Mouse (Mus musculus) midbrain, embryonic 15.5 days (tissue): Measurements from ENCODE around the gene B3gnt7. TPM values are rescaled to one million over a fixed set of nuclear protein-coding genes. Genes with fewer than 3 reads are reported as not detected.

ENCODE experiments used
- ATAC-seq: fragments of 200-750 bp; cut with Nextera tagmentation; replicated peaks from 2 replicates; pipeline ENCODE4 v1.8.0; 2017; ENCODE audit warnings: moderate TSS enrichment
- H3K27ac ChIP-seq: fragments of 300-500 bp; sonication (generic); 2 replicates; pipeline ENCODE4 v1.5.1; 2015; ENCODE audit warnings: mild to moderate bottlenecking, inconsistent platforms
- H3K27me3 ChIP-seq: fragments of 300-500 bp; sonication (generic); replicated peaks from 2 replicates; pipeline ENCODE4 v1.6.1; 2015; ENCODE audit warnings: inconsistent platforms
- H3K36me3 ChIP-seq: fragments of 300-500 bp; sonication (generic); replicated peaks from 2 replicates; pipeline ENCODE4 v1.6.1; 2015; ENCODE audit warnings: inconsistent platforms
- H3K4me1 ChIP-seq: fragments of 300-500 bp; sonication (generic); 2 replicates; pipeline ENCODE4 v1.6.1; 2015; ENCODE audit warnings: inconsistent platforms
- H3K4me2 ChIP-seq: fragments of 300-500 bp; sonication (generic); 2 replicates; pipeline ENCODE4 v1.6.1; 2015; ENCODE audit warnings: inconsistent platforms, mild to moderate bottlenecking, moderate library complexity
- H3K4me3 ChIP-seq: fragments of 300-500 bp; sonication (generic); 2 replicates; pipeline ENCODE4 v1.5.1; 2015; ENCODE audit warnings: mild to moderate bottlenecking, inconsistent platforms
- H3K9ac ChIP-seq: fragments of 300-500 bp; sonication (generic); 2 replicates; pipeline ENCODE4 v1.6.1; 2015; ENCODE audit warnings: mild to moderate bottlenecking, inconsistent platforms
- H3K9me3 ChIP-seq: fragments of 300-500 bp; sonication (generic); 2 replicates; pipeline ENCODE4 v1.6.1; 2016; ENCODE audit warnings: inconsistent platforms
- WGBS: fragments of 180-500 bp; shearing (Covaris S2); methylation state at CpG from one replicate; pipeline ENCODE4 v1.1.7; 2015; ENCODE audit warnings: mixed read lengths; 5-methylcytosine and 5-hydroxymethylcytosine counted together
- polyA plus RNA-seq: library from polyadenylated mRNA; unstranded; fragments of >200 nt; fragmentation: Nextera tagmentation; extraction: Ambion mirVana; gene quantifications from 2 replicates; pipeline ENCODE4 v1.2.1, GENCODE M21; 2015

B3gnt7 gene
- polyA plus RNA-seq, 1 experiment from 2014 or later: 8.3 TPM

DNA sequence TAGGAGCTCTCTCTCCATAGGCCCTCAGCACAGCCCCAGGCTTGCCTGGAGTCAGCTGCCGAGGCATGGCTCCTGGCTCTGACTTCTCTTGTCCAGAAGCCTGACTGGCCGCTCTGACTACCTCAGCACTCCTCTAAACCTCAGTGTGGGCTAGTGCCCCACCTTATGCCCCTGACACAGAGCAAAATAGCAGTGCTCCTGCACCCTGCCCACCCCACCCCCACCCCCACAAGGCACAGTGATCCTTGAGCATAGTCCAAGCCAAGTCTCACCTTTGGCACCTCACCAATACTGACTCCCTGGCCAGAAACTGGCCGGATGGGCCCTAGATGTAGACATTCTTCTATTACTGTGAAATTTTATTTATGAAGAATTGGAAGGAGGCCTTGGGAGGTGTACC, 4.1 kb downstream of the B3gnt7 start:
- Histone ChIP-seq H3K27me3 (peaks cover 26% of the 10 kb centered on the region), H3K4me3 (no peak overlapping the region), H3K4me1 (peaks cover 20% of the 10 kb centered on the region), H3K27ac (no peak overlapping the region), H3K9ac (no peak overlapping the region), H3K4me2 (no peak overlapping the region), H3K9me3 (no peaks in the 10 kb centered on the region), H3K36me3 (no peaks in the 10 kb centered on the region)
- WGBS: 85% methylated on average over 3 of the region's 3 CpGs
- no peak for ATAC-seq

- Histone ChIP-seq H3K27ac (no peak overlapping the region), H3K36me3 (no peaks in the 10 kb centered on the region), H3K4me1 (peaks cover 20% of the 10 kb centered on the region), H3K9me3 (no peaks in the 10 kb centered on the region), H3K4me3 (no peak overlapping the region), H3K9ac (no peak overlapping the region), H3K27me3 (peaks cover 20% of the 10 kb centered on the region), H3K4me2 (no peak overlapping the region)
- WGBS: 90% methylated on average over 7 of the region's 7 CpGs
- no peak for ATAC-seq
Measured at GRCm38 (mm10) chr1:86307177-86307762, 4.6 kb downstream of the B3gnt7 start.

GRCm38 (mm10) chr1:86307871-86308641, 5.4 kb downstream of the B3gnt7 start:
- H3K36me3 ChIP-seq: no peaks in the 10 kb centered on the region
- no peak overlapping the region for H3K27ac ChIP-seq
- peaks cover 12% of the 10 kb centered on the region for H3K4me1 ChIP-seq
- H3K4me3 ChIP-seq: no peak overlapping the region
- H3K4me2 ChIP-seq: no peak overlapping the region
- H3K9me3 ChIP-seq: no peaks in the 10 kb centered on the region
- peaks cover 15% of the 10 kb centered on the region for H3K27me3 ChIP-seq
- H3K9ac ChIP-seq: no peak overlapping the region
- 44% methylated on average over 4 of the region's 4 CpGs for WGBS
- no peak for ATAC-seq

DNA sequence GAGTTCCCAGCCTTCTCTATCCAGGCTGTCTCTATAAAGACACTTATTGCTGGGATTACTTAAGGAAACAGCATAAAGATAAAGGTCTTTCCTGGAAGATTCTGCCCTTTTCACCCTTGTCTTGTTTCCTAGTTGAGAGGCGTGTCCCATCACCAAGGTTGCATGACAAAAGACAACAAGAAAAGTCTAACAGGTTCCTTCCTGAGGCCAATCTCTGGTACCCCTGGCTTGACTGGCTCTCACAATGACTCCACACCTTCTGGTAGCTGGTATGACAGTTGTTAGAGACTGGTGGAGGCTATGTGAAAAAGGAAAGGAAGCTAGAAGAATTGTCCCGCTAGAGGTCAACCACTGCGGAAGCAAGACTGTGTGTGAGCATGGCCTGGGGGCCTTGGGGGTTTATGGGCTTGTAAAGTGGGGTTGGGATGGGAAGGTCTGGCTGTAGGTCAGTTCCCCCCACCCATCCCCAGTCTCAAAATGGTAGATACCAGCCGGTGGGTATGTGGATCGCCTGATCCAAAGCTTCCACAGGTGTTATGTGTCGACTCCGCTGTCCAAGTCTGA, 6.7 kb downstream of the B3gnt7 start:
- Histone ChIP-seq H3K9me3 (no peaks in the 10 kb centered on the region), H3K27ac (no peak overlapping the region), H3K4me1 (peaks cover 8% of the 10 kb centered on the region; the same call in 1 of the 2 replicates), H3K27me3 (peaks cover 11% of the 10 kb centered on the region), H3K4me2 (no peak overlapping the region), H3K9ac (no peak overlapping the region), H3K36me3 (no peaks in the 10 kb centered on the region), H3K4me3 (no peak overlapping the region)
- WGBS: 93% methylated on average over 7 of the region's 7 CpGs
- ATAC-seq: no peak

- no peaks in the 10 kb centered on the region for H3K36me3 ChIP-seq
- no peak overlapping the region for H3K4me3 ChIP-seq
- WGBS: 14% methylated on average over 15 of the region's 15 CpGs
- no peak overlapping the region for H3K27ac ChIP-seq
- H3K27me3 ChIP-seq: no peaks in the 10 kb centered on the region
- no peak overlapping the region for H3K9ac ChIP-seq
- H3K9me3 ChIP-seq: no peaks in the 10 kb centered on the region
- H3K4me2 ChIP-seq: no peak overlapping the region
- peaks cover 8% of the 10 kb centered on the region; the same call in 1 of the 2 replicates for H3K4me1 ChIP-seq
- no peak for ATAC-seq
Measured at GRCm38 (mm10) chr1:86310536-86311310, 8.1 kb downstream of the B3gnt7 start.

- no peak overlapping the region for H3K27ac ChIP-seq
- WGBS: 30% methylated on average over 10 of the region's 10 CpGs
- H3K9ac ChIP-seq: no peak overlapping the region
- no peak for ATAC-seq
- H3K36me3 ChIP-seq: no peaks in the 10 kb centered on the region
- H3K4me3 ChIP-seq: no peak overlapping the region
- H3K27me3 ChIP-seq: no peaks in the 10 kb centered on the region
- no peak overlapping the region for H3K4me2 ChIP-seq
- H3K4me1 ChIP-seq: peaks cover 8% of the 10 kb centered on the region; the same call in 1 of the 2 replicates
- no peaks in the 10 kb centered on the region for H3K9me3 ChIP-seq
Measured at GRCm38 (mm10) chr1:86311467-86312005, 8.9 kb downstream of the B3gnt7 start.

- WGBS: 77% methylated on average over 3 of the region's 3 CpGs
- no peak for ATAC-seq
- H3K9me3 ChIP-seq: no peaks in the 10 kb centered on the region
Measured at GRCm38 (mm10) chr1:86312269-86312668, 9.6 kb downstream of the B3gnt7 start.

DNA sequence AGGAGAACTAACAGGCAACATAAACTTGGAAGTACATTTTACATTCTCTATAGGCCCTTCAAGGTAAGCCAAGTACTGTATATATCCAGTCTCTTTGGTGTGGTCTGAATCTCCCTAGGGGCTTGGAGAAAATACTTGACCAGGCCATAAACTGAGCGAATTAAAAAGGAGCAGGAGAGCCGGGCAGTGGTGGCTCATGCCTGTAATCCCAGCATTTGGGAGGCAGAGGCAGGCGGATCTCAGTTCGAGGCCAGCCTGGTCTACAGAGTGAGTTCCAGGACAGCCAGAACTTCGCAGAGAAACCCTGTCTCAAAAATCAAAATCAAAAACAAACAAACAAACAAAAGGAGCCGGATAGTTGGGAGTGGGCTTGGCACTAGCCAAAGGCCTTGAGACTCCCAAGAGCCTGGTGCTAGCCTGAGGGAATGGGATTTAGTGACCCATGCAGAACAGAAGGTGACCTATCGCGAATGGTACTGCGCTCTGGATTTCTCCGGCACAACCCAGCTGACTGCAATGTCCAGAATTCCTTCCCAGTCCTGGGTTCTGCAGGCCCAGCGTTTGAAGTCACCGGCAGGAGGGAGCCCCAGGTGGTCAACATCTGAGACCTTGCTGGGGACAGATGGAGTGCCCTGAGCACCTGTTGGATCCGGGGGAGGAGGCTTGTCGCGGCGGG, 10.6 kb downstream of the B3gnt7 start:
- Histone ChIP-seq H3K4me2 (no peak overlapping the region), H3K4me1 (peaks cover 8% of the 10 kb centered on the region; the same call in 1 of the 2 replicates), H3K9ac (no peak overlapping the region), H3K9me3 (no peaks in the 10 kb centered on the region), H3K36me3 (no peaks in the 10 kb centered on the region), H3K4me3 (no peak overlapping the region), H3K27me3 (no peaks in the 10 kb centered on the region), H3K27ac (no peak overlapping the region)
- ATAC-seq: no peak
- WGBS: 46% methylated on average over 16 of the region's 16 CpGs

More at GRCm38 (mm10) chr1:86312269-86312668, 9.6 kb downstream of the B3gnt7 start:
- Histone ChIP-seq H3K36me3 (no peaks in the 10 kb centered on the region), H3K4me3 (no peak overlapping the region), H3K4me1 (peaks cover 8% of the 10 kb centered on the region; the same call in 1 of the 2 replicates), H3K4me2 (no peak overlapping the region), H3K27ac (no peak overlapping the region), H3K9ac (no peak overlapping the region), H3K27me3 (no peaks in the 10 kb centered on the region)

DNA sequence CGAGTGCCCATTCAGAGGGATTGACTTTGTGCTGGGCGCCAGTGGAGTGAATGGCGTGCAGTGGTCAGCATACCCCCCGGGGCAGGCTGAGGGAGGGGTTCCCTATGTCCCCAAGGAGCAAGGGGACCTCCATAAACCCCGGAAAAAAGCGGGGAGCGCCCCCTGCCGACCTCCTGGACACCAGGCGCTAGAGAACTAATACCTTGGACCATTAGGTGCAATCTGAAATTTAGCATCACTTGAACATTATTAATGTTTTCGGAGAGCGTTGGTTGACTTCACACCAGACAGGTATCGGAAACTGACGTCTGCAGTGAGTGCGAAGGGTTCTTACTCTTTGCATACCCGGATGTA, 11.1 kb downstream of the B3gnt7 start:
- 25% methylated on average over 15 of the region's 15 CpGs for WGBS
- H3K27me3 ChIP-seq: no peaks in the 10 kb centered on the region
- H3K4me1 ChIP-seq: peaks cover 8% of the 10 kb centered on the region; the same call in 1 of the 2 replicates
- no peaks in the 10 kb centered on the region for H3K36me3 ChIP-seq
- H3K4me3 ChIP-seq: no peak overlapping the region
- no peak for ATAC-seq
- H3K9ac ChIP-seq: no peak overlapping the region
- no peaks in the 10 kb centered on the region for H3K9me3 ChIP-seq
- H3K27ac ChIP-seq: no peak overlapping the region
- H3K4me2 ChIP-seq: no peak overlapping the region

- Histone ChIP-seq H3K27ac (no peak overlapping the region), H3K4me3 (no peak overlapping the region), H3K36me3 (no peaks in the 10 kb centered on the region), H3K27me3 (no peaks in the 10 kb centered on the region), H3K4me1 (no peaks in the 10 kb centered on the region), H3K4me2 (no peak overlapping the region), H3K9ac (no peak overlapping the region), H3K9me3 (no peaks in the 10 kb centered on the region)
- WGBS: 86% methylated on average over 7 of the region's 8 CpGs
- ATAC-seq: no peak
Measured at GRCm38 (mm10) chr1:86320822-86321413, 18.3 kb downstream of the B3gnt7 start.

GRCm38 (mm10) chr1:86336330-86336729, 33.7 kb downstream of the B3gnt7 start:
- WGBS: 45% methylated on average over 2 of the region's 2 CpGs
- no peak for ATAC-seq
- no peak overlapping the region for H3K4me2 ChIP-seq

More at GRCm38 (mm10) chr1:86336330-86336729, 33.7 kb downstream of the B3gnt7 start:
- H3K36me3 ChIP-seq: no peaks in the 10 kb centered on the region
- no peaks in the 10 kb centered on the region for H3K9me3 ChIP-seq
- no peak overlapping the region for H3K27ac ChIP-seq
- no peak overlapping the region for H3K9ac ChIP-seq
- 0 out of 2 replicates have a peak, but pooled peaks cover 5% of the 10 kb centered on the region for H3K4me1 ChIP-seq
- H3K27me3 ChIP-seq: no peaks in the 10 kb centered on the region
- no peak overlapping the region for H3K4me3 ChIP-seq
